Mouse (Mus musculus): ENCODE measurements at regions not wholly inside any gene's neighbourhood (a gene's known extent, or its start where the extent isn't known, plus 50 kb on each side); places are given as distances from the start of the nearest gene placed in this dataset.

DNA sequence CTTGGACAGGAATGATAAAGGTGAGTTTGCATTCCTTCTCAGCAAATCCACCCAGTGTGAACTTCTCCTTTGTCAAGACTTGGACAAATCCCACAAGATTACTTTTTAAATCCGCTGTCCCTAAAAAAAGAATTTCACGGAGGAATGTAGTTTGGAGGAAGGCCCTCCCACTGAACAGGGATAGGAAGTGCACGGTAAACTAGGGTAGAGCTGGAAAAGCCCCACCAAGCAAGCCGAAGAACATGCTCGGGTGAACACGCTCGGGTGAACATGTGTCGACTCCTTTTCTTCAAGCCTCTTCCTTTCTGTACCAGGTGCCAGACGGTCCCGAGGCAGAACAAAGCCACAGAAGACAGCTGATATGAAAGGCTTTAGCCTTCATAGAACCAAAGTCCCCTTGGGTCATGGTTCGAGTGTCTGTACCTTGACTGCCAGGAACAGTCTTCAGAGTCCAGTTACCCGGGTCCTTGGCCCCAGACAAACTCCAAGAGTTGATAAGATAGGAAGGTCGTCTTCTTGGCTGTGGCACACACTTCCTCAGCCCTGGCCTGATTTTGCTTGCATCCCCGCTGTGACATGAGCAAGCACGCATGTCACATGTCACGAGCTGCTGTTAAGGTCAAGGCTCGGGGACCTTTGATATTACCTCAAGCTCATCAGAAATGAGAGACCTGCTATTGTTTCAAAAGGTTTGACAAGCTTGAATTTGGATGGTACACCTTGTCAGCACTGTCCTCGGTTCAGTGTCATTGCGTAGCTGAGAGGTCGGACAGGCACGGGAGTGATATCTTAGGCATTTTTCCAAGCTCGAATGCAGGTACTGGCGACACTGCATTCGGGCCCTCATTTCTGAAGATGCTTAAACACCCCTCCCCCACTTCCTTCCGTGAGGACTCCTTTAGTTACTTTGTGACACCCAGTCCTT lies 51.5 kb upstream of the Ryk start:
- no peak overlapping the region for H3K4me3 ChIP-seq (ENCODE audit: low read length)
- H3K36me3 ChIP-seq (ENCODE audit: control insufficient read depth, insufficient read depth, low read length), result no peaks in the 10 kb centered on the region
- H3K9ac ChIP-seq (ENCODE audit: low read depth, low read length), result no peak overlapping the region
- peaks cover 23% of the 10 kb centered on the region for H3K4me1 ChIP-seq (ENCODE audit: control insufficient read depth, insufficient read depth, low read length)
- 0 out of 2 replicates have a peak, but pooled peaks have one; percentile 12 for ATAC-seq
- H3K27ac ChIP-seq (ENCODE audit: low read length), result peak overlapping the region; percentile 26
- H3K27me3 ChIP-seq (replicated peaks; ENCODE audit: control insufficient read depth, insufficient read depth, low read length), result no peaks in the 10 kb centered on the region
- WGBS, result 60% methylated on average over 25 of the region's 25 CpGs
- no peaks in the 10 kb centered on the region for H3K9me3 ChIP-seq (ENCODE audit: control insufficient read depth, low read length)
- no peak overlapping the region for H3K4me2 ChIP-seq (ENCODE audit: low read depth, low read length)

DNA sequence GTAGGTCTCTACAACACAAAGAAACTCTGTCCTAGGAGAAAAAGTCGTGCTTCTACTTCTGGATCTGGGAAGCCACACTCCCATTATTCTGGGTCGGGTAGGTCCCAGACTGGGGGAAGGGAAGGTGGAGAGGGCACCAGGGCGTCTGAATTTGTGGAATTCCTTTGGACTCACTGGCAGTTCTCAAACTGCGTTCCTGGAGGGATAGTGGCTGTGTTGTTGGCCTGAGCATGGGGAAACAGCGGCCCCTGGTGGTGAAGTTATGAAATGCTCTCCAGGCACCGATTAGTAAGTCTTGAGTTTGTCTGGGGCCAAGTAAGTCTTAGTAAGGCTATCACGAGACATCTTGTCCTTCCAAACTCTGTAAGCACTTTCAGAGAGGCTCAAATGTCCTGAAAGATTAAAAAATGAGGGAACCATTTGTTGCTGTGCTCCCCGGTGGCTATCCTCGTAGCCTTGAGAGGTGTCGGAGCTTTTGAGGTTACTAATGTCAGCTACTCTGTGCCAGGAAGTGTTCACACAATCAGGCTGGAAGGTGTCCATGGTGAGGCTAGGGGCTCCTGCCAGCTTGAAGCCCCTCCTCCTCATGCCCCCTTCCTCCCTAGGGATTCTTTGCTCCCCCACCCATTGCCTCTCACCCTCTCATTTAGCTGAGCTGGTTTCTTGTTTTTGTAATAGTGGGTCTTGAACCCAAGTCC lies 50.2 kb upstream of the Ryk start:
- peak; percentile 44 for ATAC-seq
- no peak overlapping the region for H3K27ac ChIP-seq (ENCODE audit: low read length)
- no peak overlapping the region for H3K4me2 ChIP-seq (ENCODE audit: low read depth, low read length)
- H3K9ac ChIP-seq (ENCODE audit: low read depth, low read length), result no peak overlapping the region
- H3K27me3 ChIP-seq (replicated peaks; ENCODE audit: control insufficient read depth, insufficient read depth, low read length), result no peaks in the 10 kb centered on the region
- 14% methylated on average over 10 of the region's 10 CpGs for WGBS
- H3K4me1 ChIP-seq (ENCODE audit: control insufficient read depth, insufficient read depth, low read length), result peaks cover 15% of the 10 kb centered on the region
- H3K36me3 ChIP-seq (ENCODE audit: control insufficient read depth, insufficient read depth, low read length), result no peaks in the 10 kb centered on the region
- H3K4me3 ChIP-seq (ENCODE audit: low read length), result no peak overlapping the region
- H3K9me3 ChIP-seq (ENCODE audit: control insufficient read depth, low read length), result no peaks in the 10 kb centered on the region
